23 mouse cellular contexts compared by ENCODE assay signal in genomic region chr4:142127275-142127788, GRCm38 (mm10). TPM values are rescaled to one million over a fixed set of nuclear protein-coding genes. Genes with fewer than 3 reads are reported as not detected.
DNase-seq lines count a peak whose midpoint lies in the region; ATAC-seq and TF ChIP-seq lines count a peak whose summit lies in the region.
"Had no signal": no experiment of that assay in that cellular context is flagged by ENCODE, and none has a peak within 500 bp of the region (broad histone marks: within the 10 kb centered on the region; RNA-seq: fewer than 3 reads in every experiment).

No protein-coding gene starts in this region.

- 42% methylated on average over 6 of the region's 6 CpGs for WGBS in heart, embryonic 12.5 days
- 77% methylated on average over 6 of the region's 6 CpGs for WGBS in intestine, postnatal 0 days
- 89% methylated on average over 6 of the region's 6 CpGs for WGBS in intestine, embryonic 16.5 days
- 88% methylated on average over 6 of the region's 6 CpGs for WGBS in embryonic facial prominence, embryonic 10.5 days

- H3K9me3 ChIP-seq in heart, embryonic 12.5 days (replicated peaks): no peaks in the 10 kb centered on the region
- no peaks in the 10 kb centered on the region for H3K9me3 ChIP-seq in intestine, postnatal 0 days (ENCODE audit: control insufficient read depth)
- no peaks in the 10 kb centered on the region for H3K9me3 ChIP-seq in intestine, embryonic 16.5 days (ENCODE audit: control insufficient read depth, low read length)
- H3K9me3 ChIP-seq in embryonic facial prominence, embryonic 10.5 days: no peaks in the 10 kb centered on the region
- H3K9me3 ChIP-seq: embryonic facial prominence, embryonic 13.5 days; forebrain, embryonic 12.5 days; hindbrain, embryonic 10.5 days; intestine, embryonic 15.5 days; limb, embryonic 15.5 days; midbrain, embryonic 12.5 days; neural tube, embryonic 15.5 days; stomach, embryonic 15.5 days had no signal

- H3K4me3 ChIP-seq in heart, embryonic 12.5 days: no peak overlapping the region
- no peak overlapping the region for H3K4me3 ChIP-seq in intestine, postnatal 0 days (ENCODE audit: low read depth, low read length)
- H3K4me3 ChIP-seq in intestine, embryonic 16.5 days (ENCODE audit: low read length): no peak overlapping the region
- no peak overlapping the region for H3K4me3 ChIP-seq in embryonic facial prominence, embryonic 10.5 days
- H3K4me3 ChIP-seq: embryonic facial prominence, embryonic 13.5 days; erythroblast, embryonic 14.5 days; forebrain, embryonic 12.5 days; hindbrain, embryonic 10.5 days; intestine, embryonic 15.5 days; limb, embryonic 15.5 days; midbrain, embryonic 12.5 days; neural tube, embryonic 15.5 days; stomach, embryonic 15.5 days had no signal

- peak overlapping the region; percentile 32 for H3K4me2 ChIP-seq in heart, embryonic 12.5 days
- no peak overlapping the region for H3K4me2 ChIP-seq in intestine, postnatal 0 days (replicated peaks; ENCODE audit: low read depth)
- no peak overlapping the region for H3K4me2 ChIP-seq in intestine, embryonic 16.5 days (ENCODE audit: low read depth, low read length)
- H3K4me2 ChIP-seq: embryonic facial prominence, embryonic 13.5 days; forebrain, embryonic 12.5 days; intestine, embryonic 15.5 days; limb, embryonic 15.5 days; midbrain, embryonic 12.5 days; neural tube, embryonic 15.5 days; stomach, embryonic 15.5 days had no signal

- H3K4me1 ChIP-seq in heart, embryonic 12.5 days (replicated peaks): peaks cover 45% of the 10 kb centered on the region
- H3K4me1 ChIP-seq in intestine, postnatal 0 days (replicated peaks; ENCODE audit: control insufficient read depth, insufficient read depth, low read length): no peaks in the 10 kb centered on the region
- no peaks in the 10 kb centered on the region for H3K4me1 ChIP-seq in intestine, embryonic 16.5 days (ENCODE audit: control insufficient read depth, insufficient read depth, low read length)
- peaks cover 36% of the 10 kb centered on the region for H3K4me1 ChIP-seq in embryonic facial prominence, embryonic 10.5 days
- H3K4me1 ChIP-seq: intestine, embryonic 15.5 days; stomach, embryonic 15.5 days had no signal

- H3K9ac ChIP-seq in heart, embryonic 12.5 days: peak overlapping the region; percentile 13; the same call in 1 of the 2 replicates
- H3K9ac ChIP-seq in intestine, postnatal 0 days (ENCODE audit: low read depth, low read length): no peak overlapping the region
- no peak overlapping the region for H3K9ac ChIP-seq in intestine, embryonic 16.5 days (ENCODE audit: low read depth, low read length)
- H3K9ac ChIP-seq: embryonic facial prominence, embryonic 13.5 days; forebrain, embryonic 12.5 days; intestine, embryonic 15.5 days; limb, embryonic 15.5 days; midbrain, embryonic 12.5 days; neural tube, embryonic 15.5 days; stomach, embryonic 15.5 days had no signal

- no peak for DNase-seq in heart, postnatal 36 days
- no peak for DNase-seq in embryonic facial prominence, embryonic 10.5 days (ENCODE audit: low spot score)
- no peak for DNase-seq in gastrocnemius, postnatal 36 days
- DNase-seq: adrenal gland, adult 2 months; cerebellum, adult 11-12 months; kidney, postnatal 36 days; lung, postnatal 4 days; thymus, postnatal 36 days had no signal

- H3K27me3 ChIP-seq in heart, embryonic 12.5 days (replicated peaks): no peaks in the 10 kb centered on the region
- no peaks in the 10 kb centered on the region for H3K27me3 ChIP-seq in intestine, postnatal 0 days (replicated peaks; ENCODE audit: control insufficient read depth, insufficient read depth, low read length)
- no peaks in the 10 kb centered on the region for H3K27me3 ChIP-seq in intestine, embryonic 16.5 days (replicated peaks; ENCODE audit: control insufficient read depth, insufficient read depth, low read length)
- no peaks in the 10 kb centered on the region; the same call in 1 of the 2 replicates for H3K27me3 ChIP-seq in embryonic facial prominence, embryonic 10.5 days (replicated peaks; ENCODE audit: low read depth, poor library complexity, severe bottlenecking)
- H3K27me3 ChIP-seq: embryonic facial prominence, embryonic 13.5 days; forebrain, embryonic 12.5 days; intestine, embryonic 15.5 days; limb, embryonic 15.5 days; midbrain, embryonic 12.5 days; neural tube, embryonic 15.5 days; stomach, embryonic 15.5 days had no signal

- no peaks in the 10 kb centered on the region for H3K36me3 ChIP-seq in heart, embryonic 12.5 days
- H3K36me3 ChIP-seq in intestine, postnatal 0 days (ENCODE audit: control insufficient read depth, insufficient read depth): no peaks in the 10 kb centered on the region
- H3K36me3 ChIP-seq in intestine, embryonic 16.5 days (ENCODE audit: control insufficient read depth, insufficient read depth, low read length): no peaks in the 10 kb centered on the region
- no peaks in the 10 kb centered on the region; the same call in 1 of the 2 replicates for H3K36me3 ChIP-seq in embryonic facial prominence, embryonic 10.5 days (replicated peaks)
- H3K36me3 ChIP-seq: embryonic facial prominence, embryonic 13.5 days; forebrain, embryonic 12.5 days; hindbrain, embryonic 10.5 days; intestine, embryonic 15.5 days; limb, embryonic 15.5 days; midbrain, embryonic 12.5 days; neural tube, embryonic 15.5 days; stomach, embryonic 15.5 days had no signal

- intact Hi-C loops in heart, postnatal 36 days (cut with DNase I): no loop called here
- intact Hi-C loops in gastrocnemius, postnatal 36 days (cut with DNase I): no loop called here

- no peak for TF ChIP-seq CTCF in intestine, postnatal 0 days (IDR thresholded peaks at IDR 0.05; ENCODE audit: low read depth)

- peak; percentile 15; the same call in 1 of the 2 replicates for ATAC-seq in heart, embryonic 12.5 days (ENCODE audit: insufficient number of reproducible peaks, low FRiP score)
- 0 out of 2 replicates have a peak, but pooled peaks have one; percentile 54 for ATAC-seq in intestine, postnatal 0 days
- ATAC-seq in intestine, embryonic 16.5 days: no peak
- ATAC-seq in megakaryocyte progenitor cell, adult 5-6 weeks (replicated peaks; ENCODE audit: poor library complexity): peak; percentile 60
- ATAC-seq: intestine, embryonic 15.5 days had no signal

- peak overlapping the region; percentile 92 for H3K27ac ChIP-seq in heart, embryonic 12.5 days (ENCODE audit: poor library complexity, severe bottlenecking)
- no peak overlapping the region for H3K27ac ChIP-seq in intestine, postnatal 0 days (ENCODE audit: low read depth, low read length)
- H3K27ac ChIP-seq in intestine, embryonic 16.5 days (ENCODE audit: low read length): no peak overlapping the region
- H3K27ac ChIP-seq in embryonic facial prominence, embryonic 10.5 days (replicated peaks): 0 out of 2 replicates have a peak overlapping the region, but pooled peaks have one; percentile 10
- H3K27ac ChIP-seq: embryonic facial prominence, embryonic 13.5 days; forebrain, embryonic 12.5 days; hindbrain, embryonic 10.5 days; intestine, embryonic 15.5 days; limb, embryonic 15.5 days; midbrain, embryonic 12.5 days; neural tube, embryonic 15.5 days; stomach, embryonic 15.5 days had no signal

RNA-seq across cellular contexts. Expression of gene Tmem51, which starts 43.2 kb away (rescaled TPM):
- polyA plus RNA-seq in heart, embryonic 12.5 days (2016; fragmentation: Nextera tagmentation; extraction: Ambion mirVana): 28.3 and 29.6 TPM in 2 replicates
- 1 to 10 TPM; 5.1 to 5.2 TPM for total RNA-seq in heart, postnatal 36 days (2021)
- polyA plus RNA-seq in intestine, postnatal 0 days (2015; fragmentation: Nextera tagmentation; extraction: Ambion mirVana): 212 and 256 TPM in 2 replicates
- polyA plus RNA-seq in intestine, embryonic 16.5 days (2015; fragmentation: Nextera tagmentation; extraction: Ambion mirVana): 160 and 206 TPM in 2 replicates
- 9.5 and 9.7 TPM in 2 replicates for polyA plus RNA-seq in embryonic facial prominence, embryonic 10.5 days (2016; fragmentation: Nextera tagmentation; extraction: Ambion mirVana)
- 0.47 TPM in 1 of 2 replicates, not detected in the other for total RNA-seq in megakaryocyte progenitor cell, adult 5-6 weeks (2015)
- total RNA-seq in megakaryocyte progenitor cell, adult 5-6 weeks (2017): 0.41 and 0.87 TPM in 2 replicates
- total RNA-seq in gastrocnemius, postnatal 36 days (2021): 1 to 10 TPM; 1.1 to 1.2 TPM
- total RNA-seq: MEL had no signal
- polyA plus RNA-seq: C2C12 had no signal

Comparison
In these comparisons a context has a peak if more than half of its experiments do, and no peak if none do; other contexts are left out.
1. H3K27ac ChIP-seq: peak in heart, embryonic 12.5 days (single experiment) and embryonic facial prominence, embryonic 10.5 days (single experiment); none in intestine, postnatal 0 days (single experiment) and intestine, embryonic 16.5 days (single experiment).